Mouse (Mus musculus): ENCODE measurements around the gene Mnd1. TPM values are rescaled to one million over a fixed set of nuclear protein-coding genes. Genes with fewer than 3 reads are reported as not detected.
A peak's percentile ranks its signal among the peaks of the same experiment; 100 is the strongest.

The Mnd1 gene
- polyA plus RNA-seq, 1 experiment from 2014 or later = 10.5 TPM

DNA sequence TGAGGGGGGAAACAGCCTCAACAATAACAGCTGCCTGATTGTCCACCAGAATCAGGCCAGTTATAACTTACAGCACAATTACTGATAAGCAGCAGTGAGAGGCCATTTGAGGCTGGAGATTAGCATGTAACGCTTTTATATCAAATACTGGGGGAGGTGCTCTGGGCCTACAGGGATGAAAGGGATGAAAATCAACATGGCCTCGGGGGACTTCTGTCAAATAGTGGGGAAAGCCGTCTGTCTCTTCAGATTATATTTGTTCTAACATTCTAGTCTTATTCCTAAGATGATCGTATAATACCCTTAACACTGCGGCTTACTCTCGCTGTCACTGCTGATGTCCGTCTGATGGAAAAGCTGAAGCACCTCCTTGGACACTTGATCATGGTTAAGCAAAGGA lies 75.5 kb downstream of the Mnd1 start:
- Histone ChIP-seq H3K36me3 (replicated peaks) (no peaks in the 10 kb centered on the region), H3K27ac (no peak overlapping the region), H3K9ac (no peak overlapping the region), H3K4me1 (no peaks in the 10 kb centered on the region), H3K9me3 (no peaks in the 10 kb centered on the region), H3K4me3 (replicated peaks) (no peak overlapping the region), H3K27me3 (no peaks in the 10 kb centered on the region), H3K4me2 (no peak overlapping the region)
- ATAC-seq (ENCODE audit: low FRiP score) = no peak
- WGBS = 77% methylated on average over 7 of the region's 7 CpGs

DNA sequence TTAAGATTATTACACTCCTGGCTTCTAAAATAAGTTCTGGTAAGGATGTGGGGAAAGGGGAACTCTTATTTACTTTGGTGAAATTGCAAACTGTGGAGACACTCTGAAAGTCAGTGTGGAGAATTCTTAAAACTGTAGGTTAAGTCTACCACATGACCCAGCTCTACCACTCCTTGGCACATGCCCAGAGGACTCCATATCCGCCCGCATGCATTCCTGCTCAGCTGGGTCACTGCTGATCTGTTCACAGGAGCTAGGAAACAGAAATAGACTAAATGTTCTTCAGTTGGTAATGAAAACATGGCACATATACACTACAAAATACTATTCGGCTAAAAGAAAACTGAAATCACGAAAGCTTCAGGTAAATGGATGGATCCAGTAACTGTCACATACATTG lies 78.1 kb downstream of the Mnd1 start:
- WGBS = 92% methylated on average over 4 of the region's 4 CpGs
- H3K4me2 ChIP-seq = no peak overlapping the region
- no peak overlapping the region for H3K9ac ChIP-seq
- no peaks in the 10 kb centered on the region for H3K4me1 ChIP-seq
- no peak for ATAC-seq (ENCODE audit: low FRiP score)
- no peaks in the 10 kb centered on the region for H3K27me3 ChIP-seq
- no peak overlapping the region for H3K4me3 ChIP-seq (replicated peaks)
- H3K9me3 ChIP-seq = no peaks in the 10 kb centered on the region
- H3K27ac ChIP-seq = no peak overlapping the region
- H3K36me3 ChIP-seq (replicated peaks) = no peaks in the 10 kb centered on the region

DNA sequence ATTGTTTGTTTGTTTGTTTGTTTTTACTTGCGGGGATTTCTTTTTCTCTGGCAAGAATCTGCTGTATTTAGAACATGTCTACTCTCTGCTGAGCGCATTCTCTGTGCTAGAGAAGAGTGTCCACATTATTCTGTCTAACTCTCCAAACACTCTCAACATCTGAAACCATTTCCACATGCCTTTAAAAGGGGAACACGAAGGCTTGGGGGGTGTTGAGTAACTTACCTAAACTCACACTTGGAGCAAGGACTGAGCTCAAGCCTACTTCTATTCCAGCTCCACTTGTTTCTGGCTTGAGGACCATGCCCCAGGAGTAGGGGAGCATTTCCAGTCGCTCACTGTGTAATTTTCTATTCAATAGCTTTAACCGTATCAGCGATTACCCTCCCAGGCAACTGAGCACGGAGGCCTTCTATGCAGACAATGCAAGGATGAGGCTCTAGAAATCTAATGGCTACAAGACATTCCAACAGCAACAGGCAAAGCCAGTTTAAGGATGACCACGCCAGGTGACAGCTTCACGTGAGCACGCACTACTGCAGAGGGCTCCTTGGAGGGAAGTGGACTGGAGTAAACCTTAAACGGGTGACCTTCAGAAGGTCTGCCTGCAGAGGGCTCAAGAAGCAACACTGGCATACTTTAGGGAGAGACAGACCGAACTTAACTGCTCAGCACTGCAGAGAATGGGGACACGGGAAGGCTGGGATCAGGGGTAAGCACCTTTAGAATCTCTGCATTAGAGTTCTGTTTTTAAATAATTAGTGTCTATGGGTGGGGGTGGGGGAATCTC lies 78.8 kb downstream of the Mnd1 start:
- Histone ChIP-seq H3K4me2 (no peak overlapping the region), H3K27me3 (no peaks in the 10 kb centered on the region), H3K36me3 (replicated peaks) (no peaks in the 10 kb centered on the region), H3K4me3 (replicated peaks) (no peak overlapping the region), H3K4me1 (no peaks in the 10 kb centered on the region), H3K9ac (no peak overlapping the region), H3K9me3 (no peaks in the 10 kb centered on the region), H3K27ac (no peak overlapping the region)
- no peak for ATAC-seq (ENCODE audit: low FRiP score)
- 79% methylated on average over 13 of the region's 13 CpGs for WGBS

DNA sequence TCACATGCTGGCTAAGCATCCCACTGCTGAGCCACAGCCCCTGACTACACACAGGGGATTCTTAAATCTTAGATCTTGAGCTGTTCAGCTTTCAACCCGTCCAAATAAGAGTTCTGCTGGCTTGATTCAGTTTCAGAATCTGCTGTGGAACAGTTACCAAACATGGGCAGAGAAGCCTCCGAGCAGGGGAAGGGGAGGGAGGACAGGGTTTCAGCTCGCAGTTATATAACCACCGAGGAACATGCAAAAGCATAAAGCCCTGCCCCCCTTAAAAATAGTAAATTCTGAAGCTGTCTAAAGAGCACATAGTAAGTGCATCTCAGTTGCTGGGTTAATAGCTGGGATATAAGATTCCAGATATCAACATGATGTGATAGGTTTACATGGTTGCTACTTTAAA lies 80.1 kb downstream of the Mnd1 start:
- Histone ChIP-seq H3K9ac (no peak overlapping the region), H3K4me2 (no peak overlapping the region), H3K4me3 (replicated peaks) (no peak overlapping the region), H3K27me3 (no peaks in the 10 kb centered on the region), H3K27ac (no peak overlapping the region), H3K9me3 (no peaks in the 10 kb centered on the region), H3K36me3 (replicated peaks) (no peaks in the 10 kb centered on the region), H3K4me1 (no peaks in the 10 kb centered on the region)
- WGBS = 78% methylated on average over 4 of the region's 4 CpGs
- ATAC-seq (ENCODE audit: low FRiP score) = no peak

- Histone ChIP-seq H3K9ac (no peak overlapping the region), H3K4me2 (no peak overlapping the region), H3K27ac (no peak overlapping the region), H3K9me3 (no peaks in the 10 kb centered on the region), H3K27me3 (no peaks in the 10 kb centered on the region), H3K4me1 (no peaks in the 10 kb centered on the region), H3K4me3 (replicated peaks) (no peak overlapping the region), H3K36me3 (replicated peaks) (no peaks in the 10 kb centered on the region)
- ATAC-seq (ENCODE audit: low FRiP score) = no peak
- WGBS = 84% methylated on average over 2 of the region's 2 CpGs
Measured at GRCm38 (mm10) chr3:84074777-84075176, 80.8 kb downstream of the Mnd1 start.

DNA sequence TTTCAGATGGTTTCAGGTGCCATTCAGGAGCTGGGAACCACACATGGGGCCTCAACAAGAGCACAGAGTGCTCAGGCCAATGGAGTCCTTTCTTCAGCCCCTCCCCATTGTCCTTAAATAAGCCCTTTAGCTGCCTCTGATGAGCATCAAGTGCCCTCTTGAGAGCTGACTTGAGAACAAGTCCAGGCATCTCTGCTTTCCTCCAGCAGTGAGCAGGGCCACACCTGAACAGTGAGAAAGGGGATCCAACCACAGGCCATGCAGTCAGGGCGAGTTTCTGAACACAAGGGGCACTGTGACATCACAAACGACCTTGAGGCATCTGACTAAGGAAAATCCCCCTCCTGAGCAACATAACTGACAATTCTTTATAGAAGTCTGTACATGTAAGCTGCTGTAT lies 83.9 kb downstream of the Mnd1 start:
- no peaks in the 10 kb centered on the region for H3K4me1 ChIP-seq
- no peak overlapping the region for H3K27ac ChIP-seq
- no peak for ATAC-seq (ENCODE audit: low FRiP score)
- 19% methylated on average over 2 of the region's 2 CpGs for WGBS
- H3K4me3 ChIP-seq (replicated peaks) = no peak overlapping the region
- no peaks in the 10 kb centered on the region for H3K36me3 ChIP-seq (replicated peaks)
- H3K27me3 ChIP-seq = no peaks in the 10 kb centered on the region
- H3K9me3 ChIP-seq = no peaks in the 10 kb centered on the region
- no peak overlapping the region for H3K9ac ChIP-seq
- no peak overlapping the region for H3K4me2 ChIP-seq

DNA sequence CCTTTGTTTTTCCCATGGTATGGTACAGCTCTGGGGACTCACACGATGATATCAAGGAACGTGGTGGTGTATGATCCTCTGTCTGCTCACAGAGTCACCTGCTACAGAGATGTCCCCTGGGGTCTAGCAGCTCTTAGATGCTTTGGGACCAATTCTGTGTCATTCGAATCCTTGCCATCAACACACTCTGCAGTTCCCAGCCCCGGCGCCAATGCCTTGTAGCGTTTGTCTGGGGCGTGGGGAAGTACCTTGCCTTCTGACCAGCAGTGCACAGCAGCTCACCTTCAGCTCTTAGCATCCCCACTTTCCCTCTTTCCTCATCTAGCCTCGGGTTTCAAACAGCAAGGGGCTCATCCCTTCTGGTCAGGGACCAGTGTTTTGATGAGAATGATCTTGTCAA lies 84.8 kb downstream of the Mnd1 start:
- no peaks in the 10 kb centered on the region for H3K27me3 ChIP-seq
- no peaks in the 10 kb centered on the region for H3K9me3 ChIP-seq
- no peak overlapping the region for H3K4me2 ChIP-seq
- H3K4me1 ChIP-seq = no peaks in the 10 kb centered on the region
- ATAC-seq (ENCODE audit: low FRiP score) = no peak
- H3K36me3 ChIP-seq (replicated peaks) = no peaks in the 10 kb centered on the region
- no peak overlapping the region for H3K4me3 ChIP-seq (replicated peaks)
- 88% methylated on average over 8 of the region's 8 CpGs for WGBS
- H3K9ac ChIP-seq = no peak overlapping the region
- no peak overlapping the region for H3K27ac ChIP-seq

- Histone ChIP-seq H3K9me3 (no peaks in the 10 kb centered on the region), H3K36me3 (replicated peaks) (no peaks in the 10 kb centered on the region), H3K9ac (no peak overlapping the region), H3K4me1 (no peaks in the 10 kb centered on the region), H3K4me2 (no peak overlapping the region), H3K27ac (no peak overlapping the region), H3K4me3 (replicated peaks) (no peak overlapping the region), H3K27me3 (no peaks in the 10 kb centered on the region)
- 86% methylated on average over 13 of the region's 13 CpGs for WGBS
- ATAC-seq (ENCODE audit: low FRiP score) = no peak
Measured at GRCm38 (mm10) chr3:84068831-84069709, 86.5 kb downstream of the Mnd1 start.

GRCm38 (mm10) chr3:84065825-84066224 lies 89.8 kb downstream of the Mnd1 start:
- Histone ChIP-seq H3K27me3 (no peaks in the 10 kb centered on the region), H3K4me1 (peaks cover 5% of the 10 kb centered on the region; the same call in 1 of the 2 replicates), H3K36me3 (replicated peaks) (no peaks in the 10 kb centered on the region), H3K9ac (no peak overlapping the region), H3K9me3 (no peaks in the 10 kb centered on the region), H3K27ac (no peak overlapping the region), H3K4me2 (no peak overlapping the region), H3K4me3 (replicated peaks) (no peak overlapping the region)
- ATAC-seq (ENCODE audit: low FRiP score) = no peak
- 91% methylated on average over 4 of the region's 4 CpGs for WGBS

DNA sequence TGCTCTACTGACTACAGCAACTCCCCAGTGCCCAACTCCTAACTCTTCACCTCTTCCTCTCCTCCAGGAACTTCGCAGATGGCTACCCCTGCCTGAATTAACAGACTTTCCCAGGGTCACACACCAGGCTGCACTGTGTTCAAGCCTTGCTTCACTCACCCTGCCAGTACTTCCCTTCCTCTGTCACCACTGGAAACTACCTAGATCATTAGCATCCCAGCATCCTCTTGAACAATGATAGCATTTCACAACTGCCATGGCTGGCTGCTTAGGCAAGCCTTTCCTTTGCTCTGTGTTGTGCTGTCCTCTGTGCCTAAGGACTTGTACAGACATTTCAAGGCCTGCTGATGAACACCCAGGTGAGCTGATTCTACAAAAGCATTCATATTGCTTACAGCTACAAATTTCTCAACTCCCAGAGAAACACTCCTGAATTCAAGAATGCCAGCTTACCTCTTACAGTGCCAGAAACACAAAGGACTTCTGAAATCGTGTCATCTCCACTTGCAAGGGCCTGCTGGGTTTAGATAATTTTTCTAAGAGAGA lies 92.1 kb downstream of the Mnd1 start:
- Histone ChIP-seq H3K9ac (no peak overlapping the region), H3K4me3 (replicated peaks) (no peak overlapping the region), H3K4me2 (no peak overlapping the region), H3K27me3 (no peaks in the 10 kb centered on the region), H3K27ac (no peak overlapping the region), H3K4me1 (peaks cover 5% of the 10 kb centered on the region; the same call in 1 of the 2 replicates), H3K36me3 (replicated peaks) (no peaks in the 10 kb centered on the region), H3K9me3 (no peaks in the 10 kb centered on the region)
- no peak for ATAC-seq (ENCODE audit: low FRiP score)
- 77% methylated on average over 2 of the region's 2 CpGs for WGBS

DNA sequence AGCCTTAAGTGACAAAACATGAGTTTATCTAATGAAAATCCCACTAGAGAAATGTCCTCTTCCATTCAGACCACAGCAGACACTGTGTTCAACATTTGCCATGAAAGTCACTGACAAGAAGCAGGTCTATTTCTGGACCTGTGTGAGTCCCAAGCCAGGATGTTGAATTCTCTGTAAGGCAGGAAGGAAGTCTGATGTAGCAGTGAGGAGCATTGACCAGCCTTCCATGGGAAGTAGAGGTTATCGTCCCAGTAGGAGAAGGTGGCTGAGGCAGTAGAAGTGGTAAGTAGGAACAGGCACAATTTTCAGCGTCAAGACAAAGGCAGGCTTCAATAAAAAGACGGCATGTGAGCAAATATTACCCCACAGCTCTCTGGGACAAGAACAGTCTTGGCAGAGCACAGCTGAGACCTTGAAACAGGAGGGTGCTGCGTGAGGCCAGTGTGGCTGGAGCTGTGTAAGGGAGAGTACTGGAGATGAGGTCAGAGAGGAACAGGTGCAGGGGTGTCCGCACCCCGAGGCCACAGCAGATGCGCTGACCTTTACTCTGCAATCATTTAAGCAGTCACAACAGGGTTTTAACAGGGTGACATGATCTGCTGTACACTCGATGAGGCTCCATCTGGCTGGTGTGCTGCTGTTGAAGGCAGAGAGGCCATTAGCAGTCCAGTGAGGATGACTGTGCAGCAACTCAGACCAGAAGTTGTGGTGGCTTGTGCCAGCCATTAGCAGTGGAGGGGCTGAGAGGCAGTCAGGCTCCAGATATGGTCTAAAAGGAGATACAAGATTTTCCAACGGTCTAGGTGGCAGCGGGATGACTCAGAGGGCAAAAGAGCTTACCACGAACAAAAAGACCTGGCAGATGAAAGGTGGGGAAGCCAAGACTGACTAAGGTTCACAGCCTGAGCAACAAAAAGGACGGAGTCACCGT lies 93.8 kb downstream of the Mnd1 start:
- no peak overlapping the region for H3K4me3 ChIP-seq (replicated peaks)
- H3K9ac ChIP-seq = no peak overlapping the region
- WGBS = 78% methylated on average over 13 of the region's 13 CpGs
- no peaks in the 10 kb centered on the region for H3K36me3 ChIP-seq (replicated peaks)
- H3K4me2 ChIP-seq = no peak overlapping the region
- ATAC-seq (ENCODE audit: low FRiP score) = peak; percentile 46; the same call in 1 of the 2 replicates
- H3K4me1 ChIP-seq = peaks cover 5% of the 10 kb centered on the region; the same call in 1 of the 2 replicates
- H3K9me3 ChIP-seq = peaks cover 6% of the 10 kb centered on the region; the same call in 1 of the 2 replicates
- H3K27me3 ChIP-seq = no peaks in the 10 kb centered on the region
- no peak overlapping the region for H3K27ac ChIP-seq

All from forebrain, embryonic 12.5 days (tissue).